Mouse (Mus musculus) testis, adult 10 weeks (tissue): ENCODE data around the gene Naaladl2. TPM values are rescaled to one million over a fixed set of nuclear protein-coding genes. Genes with fewer than 3 reads are reported as not detected.

Experiments used
- polyA plus RNA-seq: library from polyadenylated mRNA; stranded (reverse); fragments of 350-450 nt; fragmentation: Illumina TruSeq; extraction: RNeasy Lipid Tissue Mini Kit (QIAGEN cat#74804); gene quantifications from one replicate; pipeline ENCODE4 v1.2.3, GENCODE M21; 2014; ENCODE audit warnings: low read depth, low replicate concordance

Naaladl2 gene
- 5.4 TPM for polyA plus RNA-seq

GRCm38 (mm10) chr3:25143555-25144311 lies at the start of gene Naaladl2:
TSS of gene Naaladl2 (minus strand) at chr3:25144261.

